Mouse (Mus musculus) midbrain, embryonic 12.5 days (tissue): Measurements from ENCODE around the gene Dgki. TPM values are rescaled to one million over a fixed set of nuclear protein-coding genes. Genes with fewer than 3 reads are reported as not detected.
A peak's percentile ranks its signal among the peaks of the same experiment; 100 is the strongest.

Experiments used
- ATAC-seq: fragments of 200-750 bp; cut with Nextera tagmentation; 2 replicates; pipeline ENCODE4 v1.8.0; 2017; ENCODE audit warnings: low read depth, moderate TSS enrichment, moderate library complexity; ENCODE audit not compliant: low FRiP score
- H3K27ac ChIP-seq: fragments of 300-500 bp; sonication (generic); replicated peaks from 2 replicates; pipeline ENCODE4 v1.5.1; 2016; ENCODE audit warnings: mild to moderate bottlenecking
- H3K27me3 ChIP-seq: fragments of 300-500 bp; sonication (generic); 2 replicates; pipeline ENCODE4 v1.6.1; 2016; ENCODE audit warnings: mild to moderate bottlenecking
- H3K36me3 ChIP-seq: fragments of 300-500 bp; sonication (generic); 2 replicates; pipeline ENCODE4 v1.6.1; 2016
- H3K4me1 ChIP-seq: fragments of 300-500 bp; sonication (generic); 2 replicates; pipeline ENCODE4 v1.6.1; 2016
- H3K4me2 ChIP-seq: fragments of 300-500 bp; sonication (generic); replicated peaks from 2 replicates; pipeline ENCODE4 v1.6.1; 2016; ENCODE audit warnings: mild to moderate bottlenecking, moderate library complexity
- H3K4me3 ChIP-seq: fragments of 300-500 bp; sonication (generic); 2 replicates; pipeline ENCODE4 v1.5.1; 2016; ENCODE audit warnings: mild to moderate bottlenecking
- H3K9ac ChIP-seq: fragments of 300-500 bp; sonication (generic); replicated peaks from 2 replicates; pipeline ENCODE4 v1.6.1; 2016; ENCODE audit warnings: mild to moderate bottlenecking, moderate library complexity
- H3K9me3 ChIP-seq: fragments of 300-500 bp; sonication (generic); 2 replicates; pipeline ENCODE4 v1.6.1; 2016; ENCODE audit warnings: mild to moderate bottlenecking
- WGBS: fragments of 180-500 bp; shearing (Covaris S2); methylation state at CpG from one replicate; pipeline ENCODE4 v1.1.7; 2016; 5-methylcytosine and 5-hydroxymethylcytosine counted together
- polyA plus RNA-seq: library from polyadenylated mRNA; unstranded; fragments of >200 nt; fragmentation: Nextera tagmentation; extraction: Ambion mirVana; gene quantifications from 2 replicates; pipeline ENCODE4 v1.2.1, GENCODE M21; 2016

The Dgki gene
- polyA plus RNA-seq, 1 experiment from 2014 or later: 4.3 TPM

DNA sequence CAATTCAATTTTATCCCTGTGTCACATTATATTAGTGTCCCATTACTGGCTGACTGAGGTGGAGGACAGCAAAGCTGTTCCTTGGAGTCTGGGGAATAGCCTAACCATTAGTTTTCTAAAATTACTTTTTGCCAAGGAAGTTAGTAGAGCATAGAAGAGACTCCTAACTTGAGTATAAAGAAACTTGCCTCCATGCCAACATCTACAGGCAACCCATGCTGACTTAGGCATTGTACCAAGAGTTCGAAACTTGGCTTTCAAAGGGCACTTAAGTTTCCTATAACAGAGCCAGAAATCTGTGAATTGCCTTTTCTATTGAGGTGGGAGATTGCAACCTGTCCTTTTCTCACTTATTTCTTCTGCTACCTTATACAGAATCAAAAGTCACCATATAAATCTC, 321.8 kb downstream of the Dgki start:
- H3K27ac ChIP-seq: no peak overlapping the region
- H3K4me2 ChIP-seq: no peak overlapping the region
- 100% methylated on average over 1 of the region's 1 CpGs for WGBS
- H3K4me3 ChIP-seq: no peak overlapping the region
- no peaks in the 10 kb centered on the region for H3K4me1 ChIP-seq
- H3K9ac ChIP-seq: no peak overlapping the region
- no peaks in the 10 kb centered on the region for H3K36me3 ChIP-seq
- no peak for ATAC-seq
- no peaks in the 10 kb centered on the region for H3K27me3 ChIP-seq
- no peaks in the 10 kb centered on the region for H3K9me3 ChIP-seq

DNA sequence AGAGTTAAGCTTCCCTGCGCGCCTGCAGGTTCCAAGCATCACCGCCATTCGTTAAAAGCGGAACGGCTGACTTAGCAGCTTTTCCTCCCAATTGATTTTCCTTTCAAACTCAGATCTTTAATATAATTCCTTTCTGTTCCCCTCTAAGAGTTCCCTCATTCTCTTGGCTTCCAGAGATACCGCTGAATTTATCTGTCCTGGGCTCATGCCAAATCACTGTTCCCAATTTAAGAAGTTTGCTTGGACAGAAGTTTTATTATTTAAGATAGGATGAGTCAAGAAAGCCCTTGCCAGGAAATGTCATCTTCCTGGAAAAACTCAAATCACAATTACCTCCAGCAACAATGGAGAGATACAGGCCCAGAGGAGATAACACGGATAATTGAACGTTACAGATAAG, 326.9 kb downstream of the Dgki start:
- no peak overlapping the region for H3K9ac ChIP-seq
- 47% methylated on average over 9 of the region's 9 CpGs for WGBS
- no peaks in the 10 kb centered on the region for H3K4me1 ChIP-seq
- H3K36me3 ChIP-seq: no peaks in the 10 kb centered on the region
- no peak for ATAC-seq
- no peaks in the 10 kb centered on the region for H3K9me3 ChIP-seq
- H3K4me3 ChIP-seq: no peak overlapping the region
- H3K27me3 ChIP-seq: no peaks in the 10 kb centered on the region
- no peak overlapping the region for H3K27ac ChIP-seq
- H3K4me2 ChIP-seq: no peak overlapping the region

DNA sequence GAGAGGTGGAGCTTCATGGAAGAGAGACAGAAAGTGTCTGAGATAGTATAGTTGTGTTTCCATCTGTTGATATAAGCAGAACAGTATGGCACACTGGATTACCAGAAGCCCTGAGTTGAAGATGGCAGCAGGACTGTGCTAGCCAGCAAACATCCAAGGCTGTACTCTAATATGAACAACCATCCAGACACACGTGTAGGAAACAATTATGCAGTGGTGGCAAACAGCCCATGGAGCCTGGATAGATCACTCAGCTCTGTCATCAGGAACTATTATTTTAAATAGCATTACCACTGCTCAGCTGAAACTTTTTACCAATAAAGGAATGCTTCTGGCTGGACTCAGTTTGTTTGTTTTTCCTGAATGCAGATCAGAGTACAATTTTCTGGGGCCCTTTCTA, 327.5 kb downstream of the Dgki start:
- H3K4me3 ChIP-seq: no peak overlapping the region

DNA sequence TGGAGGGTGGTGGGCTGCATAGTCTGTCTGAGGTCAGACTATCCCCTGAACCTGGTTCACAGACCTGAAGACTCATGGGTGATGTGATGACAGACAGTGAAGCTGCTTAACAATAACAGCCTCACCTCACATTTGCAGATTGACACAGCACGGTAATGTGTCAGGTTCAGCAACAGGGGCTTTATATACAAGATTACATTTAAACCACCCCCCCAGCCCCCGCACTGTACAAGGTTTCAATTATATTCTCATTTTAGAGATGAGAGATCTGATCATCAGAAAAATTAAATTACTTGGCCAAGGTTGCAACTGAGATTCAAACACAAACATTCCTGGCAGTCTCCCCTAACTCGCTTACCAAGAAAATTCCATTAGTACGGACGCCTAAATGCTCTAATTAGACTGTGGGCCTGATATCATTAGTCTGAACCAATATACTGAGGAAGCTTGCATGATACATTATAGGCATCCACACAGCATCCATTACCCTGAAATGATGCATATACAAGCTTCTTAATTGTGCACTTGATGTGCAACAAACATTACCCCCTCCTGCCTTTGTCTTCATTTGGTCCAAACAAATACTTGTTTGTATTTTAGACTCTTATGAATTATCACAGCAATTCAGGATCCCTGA, 330.6 kb downstream of the Dgki start:
- Histone ChIP-seq H3K9ac (no peak overlapping the region), H3K4me2 (no peak overlapping the region), H3K27me3 (no peaks in the 10 kb centered on the region), H3K4me3 (no peak overlapping the region), H3K9me3 (no peaks in the 10 kb centered on the region), H3K27ac (no peak overlapping the region), H3K36me3 (no peaks in the 10 kb centered on the region), H3K4me1 (no peaks in the 10 kb centered on the region)
- ATAC-seq: no peak
- WGBS: 93% methylated on average over 5 of the region's 5 CpGs

More for the DNA sequence above, 327.5 kb downstream of the Dgki start:
- WGBS: 63% methylated on average over 1 of the region's 1 CpGs
- Histone ChIP-seq H3K9me3 (no peaks in the 10 kb centered on the region), H3K27me3 (no peaks in the 10 kb centered on the region), H3K27ac (no peak overlapping the region), H3K4me1 (no peaks in the 10 kb centered on the region), H3K4me2 (no peak overlapping the region), H3K36me3 (no peaks in the 10 kb centered on the region), H3K9ac (no peak overlapping the region)
- no peak for ATAC-seq

DNA sequence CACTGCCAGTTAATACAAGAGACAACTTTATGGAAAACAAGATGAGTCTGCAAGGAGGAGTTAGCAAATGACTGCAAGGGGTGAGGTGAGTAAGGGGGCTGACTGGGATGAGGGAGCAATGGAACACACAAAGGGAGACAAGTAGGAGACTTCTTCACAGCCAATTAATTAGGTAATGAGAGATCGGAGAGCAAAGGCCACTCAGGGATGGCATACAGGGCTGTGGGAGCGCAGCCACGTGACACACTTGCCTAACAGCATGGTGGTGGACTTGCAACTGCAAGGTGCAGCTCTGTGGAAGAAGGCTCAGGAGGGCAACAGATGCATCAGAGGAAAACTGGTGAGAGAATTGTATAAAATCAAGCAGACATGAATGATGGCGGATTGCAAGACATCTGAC, 339.3 kb downstream of the Dgki start:
- no peak overlapping the region for H3K4me3 ChIP-seq
- ATAC-seq: no peak
- no peaks in the 10 kb centered on the region for H3K36me3 ChIP-seq
- WGBS: 89% methylated on average over 4 of the region's 4 CpGs
- no peak overlapping the region for H3K9ac ChIP-seq
- H3K4me1 ChIP-seq: no peaks in the 10 kb centered on the region
- H3K9me3 ChIP-seq: no peaks in the 10 kb centered on the region
- H3K27me3 ChIP-seq: no peaks in the 10 kb centered on the region
- no peak overlapping the region for H3K27ac ChIP-seq
- H3K4me2 ChIP-seq: no peak overlapping the region

DNA sequence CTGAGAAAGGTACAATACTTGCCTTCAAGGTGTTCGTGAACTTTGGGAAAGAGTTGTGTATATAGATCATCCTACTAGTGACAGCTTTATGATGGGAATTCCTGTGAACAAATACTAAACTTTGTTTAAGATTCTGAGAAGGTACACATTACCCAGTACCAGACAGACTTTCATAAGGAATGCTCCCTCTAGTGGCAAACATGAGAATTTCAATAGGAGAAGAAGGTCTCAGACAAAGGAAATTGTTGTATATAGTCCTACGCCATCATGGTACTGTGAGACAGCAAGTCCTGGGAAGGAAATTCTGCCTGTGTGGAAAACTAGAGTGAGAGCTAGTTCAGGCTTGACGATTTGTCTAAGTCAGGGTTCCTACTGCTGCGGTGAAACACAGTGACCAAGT, 344.7 kb downstream of the Dgki start:
- Histone ChIP-seq H3K36me3 (no peaks in the 10 kb centered on the region), H3K4me3 (no peak overlapping the region), H3K27ac (no peak overlapping the region), H3K27me3 (no peaks in the 10 kb centered on the region), H3K9ac (no peak overlapping the region), H3K4me1 (no peaks in the 10 kb centered on the region), H3K4me2 (no peak overlapping the region), H3K9me3 (no peaks in the 10 kb centered on the region)
- 93% methylated on average over 4 of the region's 4 CpGs for WGBS
- no peak for ATAC-seq

DNA sequence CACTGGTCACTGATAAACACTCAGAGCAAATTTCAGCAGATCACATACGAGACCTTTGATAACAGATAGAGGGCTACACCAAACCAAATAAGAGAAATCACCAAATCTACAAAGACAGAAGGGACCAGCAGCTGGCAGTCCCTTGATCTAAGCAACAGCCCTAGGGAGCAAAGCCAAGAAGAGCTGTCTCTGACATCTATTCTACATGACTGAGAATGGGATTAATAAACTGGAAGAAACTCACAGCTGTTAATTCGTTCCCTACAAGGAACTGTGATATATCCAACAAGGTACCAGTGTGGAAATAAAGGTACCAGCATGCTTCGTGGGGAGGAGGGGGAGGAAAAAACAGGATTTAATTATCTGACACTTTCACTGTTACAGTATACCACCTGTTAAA, 349.3 kb downstream of the Dgki start:
- H3K27me3 ChIP-seq: no peaks in the 10 kb centered on the region
- no peak overlapping the region for H3K4me3 ChIP-seq
- WGBS: 72% methylated on average over 3 of the region's 3 CpGs
- H3K9me3 ChIP-seq: no peaks in the 10 kb centered on the region
- H3K9ac ChIP-seq: no peak overlapping the region
- H3K4me1 ChIP-seq: no peaks in the 10 kb centered on the region
- no peak overlapping the region for H3K4me2 ChIP-seq
- ATAC-seq: no peak
- H3K27ac ChIP-seq: no peak overlapping the region
- H3K36me3 ChIP-seq: no peaks in the 10 kb centered on the region

DNA sequence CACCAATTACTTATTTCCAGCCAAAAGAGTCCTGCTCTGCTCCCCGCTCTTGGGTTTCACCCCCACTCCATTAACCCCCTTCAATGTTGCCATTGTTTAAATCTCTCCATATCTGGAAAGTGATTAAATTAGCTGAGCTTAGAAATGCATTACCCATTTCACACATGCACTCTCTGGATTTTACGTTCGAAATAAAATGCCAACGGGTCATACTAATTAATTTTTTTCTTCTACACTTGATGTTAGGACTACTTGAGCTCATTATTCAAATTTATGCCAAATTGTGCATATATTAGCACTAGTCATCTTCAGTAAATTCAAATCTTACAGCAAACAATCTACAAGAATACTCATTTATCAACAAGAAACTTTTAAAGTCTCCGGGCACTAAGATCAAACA, 352.1 kb downstream of the Dgki start:
- H3K27ac ChIP-seq: no peak overlapping the region
- 88% methylated on average over 5 of the region's 5 CpGs for WGBS
- no peaks in the 10 kb centered on the region for H3K27me3 ChIP-seq
- H3K9me3 ChIP-seq: no peaks in the 10 kb centered on the region
- no peaks in the 10 kb centered on the region for H3K36me3 ChIP-seq
- H3K4me2 ChIP-seq: no peak overlapping the region
- ATAC-seq: no peak
- no peak overlapping the region for H3K4me3 ChIP-seq
- no peak overlapping the region for H3K9ac ChIP-seq
- H3K4me1 ChIP-seq: no peaks in the 10 kb centered on the region

DNA sequence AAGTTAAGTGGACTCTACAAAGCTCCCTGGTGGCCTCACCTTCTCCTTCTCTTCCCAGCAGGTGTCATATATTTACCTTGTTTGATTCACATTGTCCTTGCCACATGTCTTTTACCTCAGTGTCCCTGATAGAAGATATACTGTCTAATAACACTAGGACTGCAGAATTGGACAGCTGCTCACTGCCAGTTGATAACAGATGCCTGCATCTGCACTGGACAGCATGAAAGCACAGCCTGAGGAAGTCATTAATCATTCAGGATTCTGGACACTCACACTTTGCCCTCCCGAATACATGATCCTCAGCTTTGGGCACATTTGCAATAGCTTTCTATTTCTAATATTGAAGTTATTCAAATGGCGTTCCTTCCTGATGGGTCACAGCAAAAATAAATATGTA, 362.5 kb downstream of the Dgki start:
- H3K4me2 ChIP-seq: no peak overlapping the region
- H3K36me3 ChIP-seq: no peaks in the 10 kb centered on the region
- no peak overlapping the region for H3K4me3 ChIP-seq
- 77% methylated on average over 2 of the region's 2 CpGs for WGBS
- no peaks in the 10 kb centered on the region for H3K9me3 ChIP-seq
- no peak overlapping the region for H3K27ac ChIP-seq
- no peak overlapping the region for H3K9ac ChIP-seq
- no peak for ATAC-seq
- H3K27me3 ChIP-seq: no peaks in the 10 kb centered on the region; the same call in 1 of the 2 replicates
- no peaks in the 10 kb centered on the region for H3K4me1 ChIP-seq

DNA sequence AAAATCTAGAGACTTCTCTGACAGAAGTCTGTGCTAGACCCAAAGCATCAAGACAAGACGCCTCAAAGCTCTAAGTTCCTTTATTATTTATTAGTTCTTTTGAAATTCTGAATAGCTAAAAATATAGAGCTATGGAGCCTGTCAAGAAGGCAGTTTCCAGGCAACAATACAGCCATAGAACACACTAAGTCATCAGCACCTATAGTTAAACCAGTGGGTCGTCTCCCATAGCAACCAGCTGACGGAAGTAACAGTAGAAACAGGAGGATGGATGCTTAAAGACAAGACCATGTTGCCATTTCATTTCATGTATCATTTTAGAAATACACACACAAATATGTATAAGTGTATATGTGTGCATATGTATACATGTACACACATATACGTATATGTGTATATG, 363.2 kb downstream of the Dgki start:
- ATAC-seq: no peak
- Histone ChIP-seq H3K9me3 (no peaks in the 10 kb centered on the region), H3K27me3 (peaks cover 3% of the 10 kb centered on the region; the same call in 1 of the 2 replicates), H3K4me3 (no peak overlapping the region), H3K4me2 (no peak overlapping the region), H3K36me3 (no peaks in the 10 kb centered on the region), H3K9ac (no peak overlapping the region), H3K27ac (no peak overlapping the region), H3K4me1 (peaks cover under 1% of the 10 kb centered on the region; the same call in 1 of the 2 replicates)
- 75% methylated on average over 4 of the region's 4 CpGs for WGBS

DNA sequence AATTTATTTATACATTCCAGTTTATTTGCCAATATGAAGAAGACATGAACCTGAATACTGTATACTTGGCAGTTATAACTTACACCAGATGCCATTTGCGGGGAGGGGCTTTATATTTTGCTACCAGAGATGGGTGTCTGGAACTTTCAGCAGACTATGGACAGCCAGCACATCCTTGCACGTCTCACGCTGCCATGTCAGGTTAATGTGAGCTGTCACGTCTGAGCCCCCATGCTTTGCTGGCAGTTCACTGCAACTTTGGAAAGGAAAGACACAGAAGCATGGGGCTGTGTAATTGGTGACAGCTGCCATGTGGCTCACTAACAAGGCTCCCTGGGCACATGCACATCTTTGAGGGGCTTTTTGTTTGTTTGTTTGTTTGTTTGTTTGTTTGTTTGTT, 368.5 kb downstream of the Dgki start:
- Histone ChIP-seq H3K9me3 (no peaks in the 10 kb centered on the region), H3K4me2 (no peak overlapping the region), H3K4me3 (no peak overlapping the region), H3K36me3 (no peaks in the 10 kb centered on the region), H3K4me1 (peaks cover 8% of the 10 kb centered on the region; the same call in 1 of the 2 replicates), H3K27me3 (0 out of 2 replicates have a peak, but pooled peaks cover 3% of the 10 kb centered on the region), H3K9ac (no peak overlapping the region), H3K27ac (no peak overlapping the region)
- 41% methylated on average over 4 of the region's 4 CpGs for WGBS
- ATAC-seq: peak; percentile 56; the same call in 1 of the 2 replicates

DNA sequence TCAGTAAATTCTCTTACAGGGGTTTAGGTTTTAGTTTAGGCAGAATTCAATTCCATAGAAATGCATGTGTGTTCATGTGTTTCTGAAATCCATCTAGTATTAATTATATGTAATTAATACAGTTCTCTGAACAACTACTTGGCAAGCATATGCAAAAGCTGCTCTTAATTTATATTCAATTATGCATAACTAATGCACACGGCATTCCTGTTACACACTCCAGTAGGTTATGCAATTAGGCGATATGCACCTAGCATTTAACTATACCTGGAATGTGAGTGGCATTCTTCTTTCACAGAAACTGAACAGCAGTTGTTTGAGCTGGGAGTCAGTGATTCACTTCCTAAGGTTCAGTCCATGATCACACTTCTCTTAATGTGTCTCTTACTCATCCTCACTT, 370.2 kb downstream of the Dgki start:
- WGBS: 81% methylated on average over 2 of the region's 2 CpGs
- no peaks in the 10 kb centered on the region for H3K9me3 ChIP-seq
- H3K4me3 ChIP-seq: no peak overlapping the region
- H3K27me3 ChIP-seq: 0 out of 2 replicates have a peak, but pooled peaks cover 3% of the 10 kb centered on the region
- H3K4me1 ChIP-seq: peaks cover 8% of the 10 kb centered on the region; the same call in 1 of the 2 replicates
- H3K27ac ChIP-seq: no peak overlapping the region
- ATAC-seq: no peak
- H3K4me2 ChIP-seq: no peak overlapping the region
- H3K36me3 ChIP-seq: no peaks in the 10 kb centered on the region
- no peak overlapping the region for H3K9ac ChIP-seq

DNA sequence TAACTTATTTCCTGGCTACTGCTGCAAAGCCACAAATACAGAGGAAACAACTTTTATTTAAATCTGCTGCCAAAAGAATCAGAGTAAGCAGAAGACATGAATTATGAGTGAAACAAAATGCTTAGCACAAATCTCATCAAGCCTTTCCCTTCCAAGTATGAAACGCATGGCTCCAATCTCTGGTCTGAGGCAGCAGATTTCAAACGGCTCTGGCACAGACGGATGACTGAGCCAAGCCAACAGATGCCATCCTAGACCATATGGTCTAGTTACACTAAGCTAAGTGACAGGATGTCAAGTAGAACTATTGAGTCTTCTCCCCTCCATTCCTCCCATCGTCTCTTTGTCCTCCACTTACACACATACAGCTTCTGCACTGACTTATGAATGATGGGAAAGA, 373.5 kb downstream of the Dgki start:
- H3K9me3 ChIP-seq: no peaks in the 10 kb centered on the region
- H3K4me1 ChIP-seq: peaks cover 5% of the 10 kb centered on the region; the same call in 1 of the 2 replicates
- no peak overlapping the region for H3K4me2 ChIP-seq
- no peak overlapping the region for H3K27ac ChIP-seq
- H3K9ac ChIP-seq: no peak overlapping the region
- no peaks in the 10 kb centered on the region for H3K27me3 ChIP-seq
- H3K4me3 ChIP-seq: no peak overlapping the region
- WGBS: 82% methylated on average over 4 of the region's 4 CpGs
- ATAC-seq: no peak
- no peaks in the 10 kb centered on the region for H3K36me3 ChIP-seq
